Mouse (Mus musculus): Measurements from ENCODE around the gene Nop53. TPM values are rescaled to one million over a fixed set of nuclear protein-coding genes. Genes with fewer than 3 reads are reported as not detected.
A peak's percentile ranks its signal among the peaks of the same experiment; 100 is the strongest.
"Not testable (repeated sequence)": the region's sequence is repeated elsewhere in the genome, so short reads cannot be mapped to it uniquely, and the experiment has no call there.

Gene Nop53
- polyA plus RNA-seq, 1 experiment from 2014 or later: 150 TPM

DNA sequence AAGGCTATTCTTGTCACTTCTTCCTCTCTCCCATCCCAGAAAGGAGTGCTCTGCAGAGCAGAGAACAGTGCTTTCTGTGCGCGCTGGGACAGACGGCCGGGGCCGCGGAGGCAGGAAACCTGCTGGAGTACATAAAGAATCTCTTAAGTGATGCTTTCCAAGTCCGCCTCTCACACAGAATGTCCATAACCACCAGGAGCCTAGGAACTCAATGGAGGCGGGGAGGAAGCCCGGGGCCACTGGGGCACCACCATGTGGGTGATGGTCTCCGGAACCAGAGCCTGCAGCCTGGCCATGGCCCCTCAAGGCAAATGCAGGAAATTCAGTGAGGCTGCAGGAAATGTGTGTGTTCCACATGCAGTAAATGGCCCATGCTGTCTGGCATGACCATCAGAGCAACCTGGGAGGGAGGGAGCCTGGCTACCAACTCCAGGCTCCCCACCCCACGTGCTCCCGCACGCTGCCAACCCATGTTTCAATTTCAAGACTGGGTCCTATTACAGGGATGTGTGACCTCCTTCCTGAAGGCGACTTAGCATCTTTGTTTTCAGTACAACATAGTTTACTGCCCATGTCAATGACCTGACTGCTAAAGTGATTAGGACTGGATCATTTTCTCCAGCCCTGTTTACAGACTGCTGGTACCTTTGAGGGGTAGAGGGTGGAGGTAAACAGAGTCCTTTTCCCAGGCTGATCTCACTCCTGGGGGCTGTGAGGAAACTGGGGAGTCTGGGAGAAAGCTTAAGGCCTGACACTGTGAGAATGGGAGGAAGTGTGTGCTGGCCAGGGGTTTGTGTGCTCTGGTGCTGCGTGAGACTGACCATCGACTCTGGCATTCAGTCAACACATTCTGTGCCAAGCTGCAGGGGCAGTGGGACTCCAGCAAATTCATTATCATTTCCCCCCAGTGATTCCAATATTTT, 12.2 kb downstream of the Nop53 start:
- Histone ChIP-seq H3K4me1 (no peaks in the 10 kb centered on the region), H3K36me3 (ENCODE audit: poor library complexity, severe bottlenecking) (peaks cover 41% of the 10 kb centered on the region), H3K27ac (no peak overlapping the region), H3K9me3 (replicated peaks) (no peaks in the 10 kb centered on the region), H3K4me2 (no peak overlapping the region), H3K4me3 (no peak overlapping the region), H3K27me3 (no peaks in the 10 kb centered on the region), H3K9ac (no peak overlapping the region)
- WGBS: 67% methylated on average over 16 of the region's 16 CpGs
- no peak for ATAC-seq

DNA sequence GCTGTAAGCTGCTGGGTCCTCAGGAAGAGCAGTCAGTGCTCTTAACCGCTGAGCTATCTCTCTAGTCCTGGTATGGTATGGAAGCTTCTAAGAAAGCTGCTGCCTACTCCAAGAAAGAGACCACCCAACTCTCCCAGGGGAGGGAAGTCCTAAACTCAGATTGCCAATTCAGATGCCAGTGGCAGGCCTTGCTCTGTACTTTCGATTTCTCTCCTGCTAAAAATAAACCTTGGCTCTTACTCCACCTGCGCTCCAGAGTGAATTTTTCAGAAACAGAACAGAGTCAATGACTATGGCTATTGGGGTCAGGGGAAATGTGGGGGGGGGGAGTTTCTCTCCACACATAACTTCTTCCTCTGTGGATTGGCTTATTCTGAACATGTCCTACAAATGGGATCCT, 14.2 kb downstream of the Nop53 start:
- no peak overlapping the region for H3K27ac ChIP-seq
- peaks cover 21% of the 10 kb centered on the region for H3K36me3 ChIP-seq (ENCODE audit: poor library complexity, severe bottlenecking)
- no peaks in the 10 kb centered on the region for H3K9me3 ChIP-seq (replicated peaks)
- no peaks in the 10 kb centered on the region for H3K27me3 ChIP-seq
- H3K4me3 ChIP-seq: no peak overlapping the region
- no peaks in the 10 kb centered on the region for H3K4me1 ChIP-seq
- ATAC-seq: no peak
- WGBS: 84% methylated on average over 3 of the region's 3 CpGs
- H3K9ac ChIP-seq: no peak overlapping the region
- H3K4me2 ChIP-seq: no peak overlapping the region

GRCm38 (mm10) chr7:15930543-15930942, 15.3 kb downstream of the Nop53 start:
- Histone ChIP-seq H3K4me1 (no peaks in the 10 kb centered on the region), H3K9me3 (replicated peaks) (no peaks in the 10 kb centered on the region), H3K4me2 (no peak overlapping the region), H3K27ac (no peak overlapping the region), H3K36me3 (ENCODE audit: poor library complexity, severe bottlenecking) (peaks cover 10% of the 10 kb centered on the region), H3K27me3 (no peaks in the 10 kb centered on the region), H3K4me3 (no peak overlapping the region), H3K9ac (no peak overlapping the region)
- no peak for ATAC-seq
- WGBS: 56% methylated on average over 2 of the region's 2 CpGs

GRCm38 (mm10) chr7:15929910-15930309, 16.0 kb downstream of the Nop53 start:
- Histone ChIP-seq H3K4me2 (no peak overlapping the region), H3K4me3 (no peak overlapping the region), H3K4me1 (no peaks in the 10 kb centered on the region), H3K9me3 (replicated peaks) (no peaks in the 10 kb centered on the region), H3K9ac (no peak overlapping the region), H3K27me3 (no peaks in the 10 kb centered on the region), H3K27ac (no peak overlapping the region), H3K36me3 (ENCODE audit: poor library complexity, severe bottlenecking) (peaks cover 4% of the 10 kb centered on the region)
- WGBS: 32% methylated on average over 4 of the region's 4 CpGs
- no peak for ATAC-seq

GRCm38 (mm10) chr7:15922220-15922773, 23.6 kb downstream of the Nop53 start, which contains the start of gene Selenow:
Gene Selenow (minus strand): TSS chr7:15922402.
- Histone ChIP-seq H3K27me3 (no peaks in the 10 kb centered on the region), H3K4me3 (peak within 1 kb of the TSS; percentile 79), H3K27ac (peak within 1 kb of the TSS; percentile 82), H3K4me1 (peaks cover 23% of the 10 kb centered on the region), H3K4me2 (peak within 1 kb of the TSS; percentile 84), H3K36me3 (ENCODE audit: poor library complexity, severe bottlenecking) (peaks cover 30% of the 10 kb centered on the region), H3K9ac (peak within 1 kb of the TSS; percentile 84), H3K9me3 (replicated peaks) (no peaks in the 10 kb centered on the region)
- under 1% methylated on average over 33 of the region's 33 CpGs for WGBS
- peak; percentile 97 for ATAC-seq

- peak overlapping the region; percentile 82 for H3K27ac ChIP-seq
- H3K9ac ChIP-seq: peak overlapping the region; percentile 84
- H3K27me3 ChIP-seq: no peaks in the 10 kb centered on the region
- H3K4me2 ChIP-seq: peak overlapping the region; percentile 84
- ATAC-seq: peak; percentile 60
- peak overlapping the region; percentile 79 for H3K4me3 ChIP-seq
- no peaks in the 10 kb centered on the region for H3K9me3 ChIP-seq (replicated peaks)
- H3K36me3 ChIP-seq (ENCODE audit: poor library complexity, severe bottlenecking): peaks cover 35% of the 10 kb centered on the region
- WGBS: 0% methylated on average over 10 of the region's 10 CpGs
- H3K4me1 ChIP-seq: peaks cover 23% of the 10 kb centered on the region
These were observed 24.1 kb downstream of the Nop53 start for GRCm38 (mm10) chr7:15921796-15922195.

GRCm38 (mm10) chr7:15920645-15921190, 25.2 kb downstream of the Nop53 start:
- H3K9me3 ChIP-seq (replicated peaks): no peaks in the 10 kb centered on the region
- ATAC-seq: no peak
- H3K36me3 ChIP-seq (ENCODE audit: poor library complexity, severe bottlenecking): peaks cover 42% of the 10 kb centered on the region
- 0 out of 2 replicates have a peak overlapping the region, but pooled peaks have one; percentile 6 for H3K27ac ChIP-seq
- WGBS: 85% methylated on average over 6 of the region's 6 CpGs
- no peaks in the 10 kb centered on the region for H3K27me3 ChIP-seq
- H3K4me2 ChIP-seq: peak overlapping the region; percentile 84
- H3K4me3 ChIP-seq: peak overlapping the region; percentile 79
- peak overlapping the region; percentile 84 for H3K9ac ChIP-seq
- H3K4me1 ChIP-seq: peaks cover 23% of the 10 kb centered on the region

- H3K27me3 ChIP-seq: no peaks in the 10 kb centered on the region
- ATAC-seq: no peak
- H3K4me1 ChIP-seq: peaks cover 23% of the 10 kb centered on the region
- H3K27ac ChIP-seq: peak overlapping the region; percentile 31; the same call in 1 of the 2 replicates
- peak overlapping the region; percentile 79 for H3K4me3 ChIP-seq
- peaks cover 42% of the 10 kb centered on the region for H3K36me3 ChIP-seq (ENCODE audit: poor library complexity, severe bottlenecking)
- 96% methylated on average over 9 of the region's 9 CpGs for WGBS
- peak overlapping the region; percentile 84 for H3K4me2 ChIP-seq
- H3K9ac ChIP-seq: no peak overlapping the region
- H3K9me3 ChIP-seq (replicated peaks): no peaks in the 10 kb centered on the region
These were observed 25.9 kb downstream of the Nop53 start for GRCm38 (mm10) chr7:15919947-15920346.

DNA sequence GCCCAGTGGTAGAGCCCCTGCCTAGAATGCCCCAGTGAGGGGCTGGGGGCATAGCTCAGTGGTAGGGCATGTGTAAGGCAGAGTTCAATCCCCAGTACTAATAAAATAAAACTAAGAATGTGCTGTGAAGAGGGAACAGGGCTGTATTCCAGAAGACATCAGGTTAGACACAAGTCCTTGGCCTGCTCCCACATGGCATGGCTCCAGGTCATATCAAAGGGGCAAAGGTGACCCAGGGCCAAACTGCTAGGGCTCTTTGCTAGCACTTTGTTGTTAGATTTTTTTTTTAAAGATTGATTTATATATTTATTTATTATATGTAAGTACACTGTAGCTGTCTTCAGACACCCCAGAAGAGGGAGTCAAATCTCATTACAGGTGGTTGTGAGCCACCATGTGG, 27.5 kb downstream of the Nop53 start:
- no peak overlapping the region for H3K4me3 ChIP-seq
- no peaks in the 10 kb centered on the region for H3K9me3 ChIP-seq (replicated peaks)
- H3K27me3 ChIP-seq: no peaks in the 10 kb centered on the region
- H3K4me1 ChIP-seq: peaks cover 23% of the 10 kb centered on the region
- no peak overlapping the region for H3K4me2 ChIP-seq
- H3K9ac ChIP-seq: no peak overlapping the region
- peaks cover 42% of the 10 kb centered on the region for H3K36me3 ChIP-seq (ENCODE audit: poor library complexity, severe bottlenecking)
- ATAC-seq: no peak
- H3K27ac ChIP-seq: no peak overlapping the region

DNA sequence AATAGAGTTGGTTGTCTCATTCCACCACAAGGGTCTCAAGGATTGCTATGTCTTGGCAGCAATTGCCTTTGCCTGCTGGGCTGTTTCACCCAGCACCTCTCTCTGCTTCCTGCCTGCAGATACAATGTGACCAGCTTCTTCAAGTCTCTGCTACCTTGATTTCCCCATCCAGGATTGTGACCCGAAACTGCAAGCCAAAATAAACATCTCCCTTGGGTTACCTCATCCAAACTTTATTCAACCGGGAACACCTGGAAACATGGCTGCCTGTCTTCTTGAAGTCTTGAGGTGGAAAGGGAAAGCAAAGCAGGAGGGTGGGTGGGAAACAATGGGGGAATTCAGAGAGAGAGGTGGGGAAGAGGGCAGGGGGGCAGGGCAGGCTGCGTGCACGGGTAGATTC, 28.9 kb downstream of the Nop53 start:
- Histone ChIP-seq H3K9me3 (replicated peaks) (no peaks in the 10 kb centered on the region), H3K9ac (no peak overlapping the region), H3K27ac (no peak overlapping the region), H3K36me3 (ENCODE audit: poor library complexity, severe bottlenecking) (peaks cover 42% of the 10 kb centered on the region), H3K4me3 (no peak overlapping the region), H3K27me3 (no peaks in the 10 kb centered on the region), H3K4me2 (no peak overlapping the region), H3K4me1 (peaks cover 17% of the 10 kb centered on the region)
- no peak for ATAC-seq
- 82% methylated on average over 4 of the region's 4 CpGs for WGBS

GRCm38 (mm10) chr7:15916134-15916723, 29.6 kb downstream of the Nop53 start:
- no peak overlapping the region for H3K9ac ChIP-seq
- peaks cover 42% of the 10 kb centered on the region for H3K36me3 ChIP-seq (ENCODE audit: poor library complexity, severe bottlenecking)
- 81% methylated on average over 3 of the region's 3 CpGs for WGBS
- H3K4me1 ChIP-seq: peaks cover 14% of the 10 kb centered on the region
- no peaks in the 10 kb centered on the region for H3K9me3 ChIP-seq (replicated peaks)
- ATAC-seq: no peak
- H3K27ac ChIP-seq: no peak overlapping the region
- no peak overlapping the region for H3K4me3 ChIP-seq
- no peak overlapping the region for H3K4me2 ChIP-seq
- H3K27me3 ChIP-seq: no peaks in the 10 kb centered on the region

DNA sequence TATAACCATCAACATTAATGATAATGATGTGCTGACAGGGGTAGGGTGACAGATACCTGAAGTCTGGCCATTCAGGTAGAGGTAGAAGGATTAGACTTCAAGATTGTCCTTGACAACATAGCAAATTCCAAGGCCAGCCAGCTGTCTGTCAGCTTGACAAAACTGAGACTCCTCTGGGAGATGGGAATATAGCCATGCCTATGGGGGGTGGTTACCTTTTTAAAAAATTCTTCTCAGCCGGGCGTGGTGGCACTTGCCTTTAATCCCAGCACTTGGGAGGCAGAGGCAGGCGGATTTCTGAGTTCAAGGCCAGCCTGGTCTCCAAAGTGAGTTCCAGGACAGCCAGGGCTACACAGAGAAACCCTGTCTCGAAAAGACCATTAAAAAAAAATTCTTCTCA, 30.2 kb downstream of the Nop53 start:
- WGBS: 94% methylated on average over 4 of the region's 4 CpGs
- not testable (repeated sequence) for H3K4me1 ChIP-seq; H3K27ac ChIP-seq; H3K4me2 ChIP-seq; ATAC-seq; H3K4me3 ChIP-seq; H3K9me3 ChIP-seq (replicated peaks); H3K27me3 ChIP-seq; H3K9ac ChIP-seq
- peaks cover 42% of the 10 kb centered on the region for H3K36me3 ChIP-seq (ENCODE audit: poor library complexity, severe bottlenecking)
